Mouse (Mus musculus): ENCODE results near the gene Gm28827.
"Not testable (repeated sequence)": the region's sequence is repeated elsewhere in the genome, so short reads cannot be mapped to it uniquely, and the experiment has no call there.

Gm28827 gene

DNA sequence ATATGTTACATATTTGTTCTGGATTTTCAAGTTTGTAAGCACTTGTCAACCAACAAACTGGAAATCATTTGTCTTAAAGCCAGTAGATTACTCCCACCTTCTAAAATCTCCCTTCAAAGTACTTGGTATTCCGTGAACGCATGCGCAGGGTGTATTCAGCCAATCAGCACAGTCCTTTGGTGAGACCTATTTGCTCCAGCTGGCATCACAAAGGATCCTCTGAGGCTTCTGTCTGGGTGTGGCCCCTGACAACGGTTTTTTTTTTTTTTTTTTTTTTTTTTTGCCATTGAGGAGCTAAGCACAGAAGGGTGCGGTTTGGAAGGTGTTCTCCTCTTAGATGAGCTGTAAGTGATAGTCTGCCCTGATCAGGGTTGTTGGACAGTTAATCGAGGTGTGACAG lies at the start of gene Gm28827:
TSS of gene Gm28827 (plus strand) at position 301 of the 400 bp plus-strand sequence.
- not testable (repeated sequence) for DNase-seq
